Mouse (Mus musculus) myocyte (in vitro differentiated cells): Measurements from ENCODE around the gene Sinhcaf. TPM values are rescaled to one million over a fixed set of nuclear protein-coding genes. Genes with fewer than 3 reads are reported as not detected.
"Not testable (repeated sequence)": the region's sequence is repeated elsewhere in the genome, so short reads cannot be mapped to it uniquely, and the experiment has no call there.

ENCODE experiments used
- H3K27me3 ChIP-seq: one replicate; pipeline ENCODE4 v1.6.1; 2011; ENCODE audit not compliant: control insufficient read depth, insufficient read depth, insufficient read length
- H3K36me3 ChIP-seq: one replicate; pipeline ENCODE4 v1.6.1; 2011; ENCODE audit not compliant: control insufficient read depth, insufficient read depth
- H3K4me2 ChIP-seq: one replicate; pipeline ENCODE4 v1.6.1; 2011; ENCODE audit warnings: low read depth, control low read depth
- H3K4me3 ChIP-seq: one replicate; pipeline ENCODE4 v1.5.1; 2011; ENCODE audit warnings: mild to moderate bottlenecking, control low read depth, moderate library complexity
- H3K79me2 ChIP-seq: one replicate; pipeline ENCODE4 v1.6.1; 2011; ENCODE audit not compliant: control insufficient read depth, insufficient read depth
- H3ac ChIP-seq: one replicate; pipeline ENCODE4 v1.6.1; 2011; ENCODE audit not compliant: control insufficient read depth, insufficient read length
- CEBPB ChIP-seq: IDR thresholded peaks from 2 replicates; pipeline ENCODE4 v1.6.1; 2011; ENCODE audit warnings: mild to moderate bottlenecking, moderate library complexity; ENCODE audit not compliant: poor library complexity, insufficient read depth, severe bottlenecking
- E2F4 ChIP-seq: IDR thresholded peaks from one replicate; pipeline ENCODE4 v1.6.1; 2011; ENCODE audit warnings: mild to moderate bottlenecking, control low read depth, moderate library complexity; ENCODE audit not compliant: insufficient read depth
- MAX ChIP-seq: IDR thresholded peaks from one replicate; pipeline ENCODE4 v1.6.1; 2011; ENCODE audit warnings: low read depth, mild to moderate bottlenecking, control low read depth
- MYOD1 ChIP-seq, 3 experiments: IDR thresholded peaks; one replicate each; pipeline ENCODE4 v1.6.1; 2011; ENCODE audit warnings: control low read depth in 2 of 3, low read depth in 2 of 3, mild to moderate bottlenecking in 2 of 3, moderate library complexity in 1 of 3; ENCODE audit not compliant: insufficient read length in 2 of 3, control insufficient read depth in 1 of 3
- MYOG ChIP-seq, 3 experiments: IDR thresholded peaks; one replicate each; pipeline ENCODE4 v1.6.1; 2011; ENCODE audit warnings: control low read depth in 2 of 3, low read depth in 2 of 3, mild to moderate bottlenecking in 2 of 3; ENCODE audit not compliant: insufficient read length in 2 of 3, control insufficient read depth in 1 of 3, insufficient read depth in 1 of 3
- POLR2A ChIP-seq: IDR thresholded peaks from one replicate; pipeline ENCODE4 v1.6.1; 2011; ENCODE audit warnings: low read depth, mild to moderate bottlenecking, control low read depth, moderate library complexity; ENCODE audit not compliant: insufficient read length
- POLR2AphosphoS2 ChIP-seq: IDR thresholded peaks from one replicate; pipeline ENCODE4 v1.6.1; 2011; ENCODE audit warnings: low read depth, control low read depth; ENCODE audit not compliant: insufficient read length
- REST ChIP-seq: IDR thresholded peaks from one replicate; pipeline ENCODE4 v1.6.1; 2011; ENCODE audit warnings: mild to moderate bottlenecking, control low read depth, moderate library complexity; ENCODE audit not compliant: insufficient read depth, insufficient read length
- SRF ChIP-seq: IDR thresholded peaks from one replicate; pipeline ENCODE4 v1.6.1; 2011; ENCODE audit warnings: low read depth; ENCODE audit not compliant: control insufficient read depth, insufficient read length
- TCF12 ChIP-seq: IDR thresholded peaks from one replicate; pipeline ENCODE4 v1.6.1; 2011; ENCODE audit warnings: mild to moderate bottlenecking, control low read depth; ENCODE audit not compliant: poor library complexity, insufficient read depth, severe bottlenecking
- TCF3 ChIP-seq: IDR thresholded peaks from one replicate; pipeline ENCODE4 v1.6.1; 2011; ENCODE audit warnings: low read depth, control low read depth; ENCODE audit not compliant: insufficient read length
- USF1 ChIP-seq: IDR thresholded peaks from one replicate; pipeline ENCODE4 v1.6.1; 2011; ENCODE audit warnings: low read depth, mild to moderate bottlenecking, control low read depth, moderate library complexity
- polyA plus RNA-seq: library from polyadenylated mRNA; unstranded; fragments of >200 nt; fragmentation: generic; extraction: Trizol; gene quantifications from one replicate; pipeline ENCODE4 v1.2.1, GENCODE M21; 2012; ENCODE audit warnings: missing spikeins

Gene Sinhcaf
- polyA plus RNA-seq, 1 experiment: 8.5 TPM

DNA sequence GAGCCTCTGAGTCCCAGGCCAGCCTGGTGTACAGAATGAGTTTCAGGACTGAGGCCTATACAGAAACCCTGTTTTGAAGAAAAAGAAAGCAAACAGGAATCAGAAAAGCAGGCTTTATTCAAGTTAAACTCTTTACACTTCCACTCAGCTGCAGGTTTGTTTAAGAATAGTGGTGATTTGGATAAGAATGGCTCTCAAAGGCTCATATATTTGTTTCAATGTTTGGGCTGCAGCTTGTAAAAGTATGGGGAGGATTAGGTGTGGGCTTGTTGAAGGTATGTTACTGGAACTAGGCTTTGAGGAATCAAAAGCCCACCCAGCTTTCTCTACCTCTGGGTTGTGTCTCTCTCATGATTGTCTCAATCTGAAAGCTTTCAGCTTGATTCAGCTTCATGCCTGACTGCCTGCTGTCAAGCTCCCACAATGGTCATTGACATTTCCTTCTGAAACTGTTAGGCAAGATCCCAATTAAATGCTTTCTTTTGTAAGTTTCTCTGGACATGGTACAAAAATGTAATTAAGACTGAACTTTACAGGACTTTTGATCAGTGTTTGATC, 27.3 kb downstream of the Sinhcaf start:
- Histone ChIP-seq H3K79me2 (no peaks in the 10 kb centered on the region), H3K4me3 (no peak overlapping the region), H3K4me2 (no peak overlapping the region), H3ac (no peak overlapping the region), H3K36me3 (peaks cover 20% of the 10 kb centered on the region), H3K27me3 (no peaks in the 10 kb centered on the region)
- TF ChIP-seq USF1 (no peak), TCF12 (no peak), POLR2AphosphoS2 (no peak), CEBPB (no peak), TCF3 (no peak), MAX (no peak), MYOD1 (IDR thresholded peaks at IDR 0.05; ENCODE audit: control insufficient read depth in 1 of 3, insufficient read length in 2 of 3, low read depth in 2 of 3) (no peak), MYOG (IDR thresholded peaks at IDR 0.05; ENCODE audit: control insufficient read depth in 1 of 3, insufficient read depth in 1 of 3, insufficient read length in 2 of 3, low read depth in 2 of 3) (no peak), POLR2A (no peak), E2F4 (no peak), SRF (no peak), REST (no peak)

DNA sequence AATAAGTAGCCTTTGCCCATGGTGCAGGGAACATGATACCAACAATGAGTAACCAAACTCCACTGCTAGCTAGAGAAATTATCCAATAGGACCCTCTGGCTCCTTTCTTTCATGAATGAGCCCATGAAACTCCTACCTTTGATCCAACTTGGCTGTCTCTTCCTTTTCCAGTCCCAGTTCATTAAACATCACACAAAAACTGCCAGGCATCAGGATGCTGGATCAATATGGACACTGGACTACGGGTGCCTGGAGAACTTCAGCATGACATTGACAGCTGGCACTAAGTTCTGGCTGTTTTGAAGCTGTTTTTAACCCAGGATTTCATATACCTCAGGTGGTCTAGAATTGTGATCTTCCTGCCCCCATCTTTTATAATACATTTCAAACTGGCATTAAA, 28.6 kb downstream of the Sinhcaf start:
- peaks cover 10% of the 10 kb centered on the region for H3K36me3 ChIP-seq
- H3K4me2 ChIP-seq: no peak overlapping the region
- H3K27me3 ChIP-seq: no peaks in the 10 kb centered on the region
- no peaks in the 10 kb centered on the region for H3K79me2 ChIP-seq
- no peak overlapping the region for H3ac ChIP-seq
- TF ChIP-seq E2F4 (no peak), SRF (no peak), REST (no peak), POLR2AphosphoS2 (no peak), TCF3 (no peak), MYOD1 (IDR thresholded peaks at IDR 0.05; ENCODE audit: control insufficient read depth in 1 of 3, insufficient read length in 2 of 3, low read depth in 2 of 3) (no peak), MYOG (IDR thresholded peaks at IDR 0.05; ENCODE audit: control insufficient read depth in 1 of 3, insufficient read depth in 1 of 3, insufficient read length in 2 of 3, low read depth in 2 of 3) (no peak), CEBPB (no peak), POLR2A (no peak), TCF12 (no peak), MAX (no peak), USF1 (no peak)
- H3K4me3 ChIP-seq: no peak overlapping the region

DNA sequence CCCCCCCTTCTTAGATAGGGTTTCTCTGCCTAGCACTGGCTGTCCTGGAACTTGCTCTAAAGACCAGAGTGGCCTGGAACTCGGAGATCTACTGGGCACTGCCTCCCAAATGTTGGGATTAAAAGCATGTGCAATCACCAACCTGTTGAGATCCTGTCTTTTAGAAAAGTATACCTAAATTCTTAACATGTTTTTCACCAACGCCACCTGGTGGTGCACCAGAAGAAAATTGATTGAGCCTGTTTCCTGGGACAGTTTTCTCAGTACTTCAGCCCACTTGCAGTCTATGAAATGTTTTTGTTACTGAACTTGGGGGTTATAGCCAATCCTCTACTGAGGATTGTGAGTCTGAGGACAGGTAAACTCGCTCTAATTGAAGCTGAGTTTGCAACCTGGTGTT, 29.4 kb downstream of the Sinhcaf start:
- H3K36me3 ChIP-seq: peaks cover 10% of the 10 kb centered on the region
- H3K27me3 ChIP-seq: no peaks in the 10 kb centered on the region
- H3ac ChIP-seq: no peak overlapping the region
- TF ChIP-seq POLR2AphosphoS2 (no peak), SRF (no peak), TCF3 (no peak), MYOD1 (IDR thresholded peaks at IDR 0.05; ENCODE audit: control insufficient read depth in 1 of 3, insufficient read length in 2 of 3, low read depth in 2 of 3) (no peak), MYOG (IDR thresholded peaks at IDR 0.05; ENCODE audit: control insufficient read depth in 1 of 3, insufficient read depth in 1 of 3, insufficient read length in 2 of 3, low read depth in 2 of 3) (no peak), CEBPB (no peak), E2F4 (no peak), REST (no peak), MAX (no peak), TCF12 (no peak), POLR2A (no peak)
- H3K4me3 ChIP-seq: no peak overlapping the region
- H3K79me2 ChIP-seq: no peaks in the 10 kb centered on the region
- H3K4me2 ChIP-seq: no peak overlapping the region

GRCm38 (mm10) chr6:148913938-148914337, 32.3 kb downstream of the Sinhcaf start:
- no peaks in the 10 kb centered on the region for H3K79me2 ChIP-seq
- H3K27me3 ChIP-seq: no peaks in the 10 kb centered on the region
- H3K36me3 ChIP-seq: no peaks in the 10 kb centered on the region
- no peak overlapping the region for H3ac ChIP-seq
- no peak overlapping the region for H3K4me2 ChIP-seq
- H3K4me3 ChIP-seq: no peak overlapping the region
- no peak for TF ChIP-seq USF1
- no peak for TF ChIP-seq SRF
- no peak for TF ChIP-seq TCF12
- no peak for TF ChIP-seq E2F4
- no peak for TF ChIP-seq REST
- no peak for TF ChIP-seq MAX
- TF ChIP-seq TCF3: no peak
- no peak for TF ChIP-seq POLR2AphosphoS2
- TF ChIP-seq CEBPB: no peak

GRCm38 (mm10) chr6:148911906-148912305, 34.4 kb downstream of the Sinhcaf start:
- not testable (repeated sequence) for H3ac ChIP-seq, H3K4me2 ChIP-seq, H3K79me2 ChIP-seq, H3K36me3 ChIP-seq, H3K27me3 ChIP-seq, H3K4me3 ChIP-seq
